Mouse (Mus musculus) lung, postnatal 0 days (tissue): Measurements from ENCODE around the gene Rptor. TPM values are rescaled to one million over a fixed set of nuclear protein-coding genes. Genes with fewer than 3 reads are reported as not detected.

ENCODE experiments used
- ATAC-seq: fragments of 200-750 bp; cut with Nextera tagmentation; 2 replicates; pipeline ENCODE4 v1.8.0; 2017; ENCODE audit warnings: moderate library complexity
- DNase-seq: peaks from one replicate; pipeline ENCODE4 v3.0.0-alpha.2; 2016; ENCODE audit warnings: low spot score
- H3K27ac ChIP-seq: fragments of 300-500 bp; sonication (generic); 2 replicates; pipeline ENCODE4 v1.5.1; 2014; ENCODE audit warnings: antibody characterized with exemption, mild to moderate bottlenecking, low read length, mixed read lengths
- H3K27me3 ChIP-seq: fragments of 300-500 bp; sonication (generic); replicated peaks from 2 replicates; pipeline ENCODE4 v1.6.1; 2014; ENCODE audit warnings: low read length, mixed read lengths; ENCODE audit not compliant: insufficient read depth
- H3K36me3 ChIP-seq: fragments of 300-500 bp; sonication (generic); 2 replicates; pipeline ENCODE4 v1.6.1; 2014; ENCODE audit warnings: low read length, mixed read lengths; ENCODE audit not compliant: insufficient read depth
- H3K4me1 ChIP-seq: fragments of 300-500 bp; sonication (generic); 2 replicates; pipeline ENCODE4 v1.6.1; 2014; ENCODE audit warnings: antibody characterized with exemption, low read depth, low read length, mixed read lengths; ENCODE audit not compliant: insufficient read depth
- H3K4me2 ChIP-seq: fragments of 300-500 bp; sonication (generic); replicated peaks from 2 replicates; pipeline ENCODE4 v1.6.1; 2014; ENCODE audit warnings: low read depth, mild to moderate bottlenecking, low read length, moderate library complexity, mixed read lengths
- H3K4me3 ChIP-seq: fragments of 300-500 bp; sonication (generic); 2 replicates; pipeline ENCODE4 v1.5.1; 2014; ENCODE audit warnings: low read depth, low read length
- H3K9ac ChIP-seq: fragments of 300-500 bp; sonication (generic); replicated peaks from 2 replicates; pipeline ENCODE4 v1.6.1; 2014; ENCODE audit warnings: low read depth, mild to moderate bottlenecking
- H3K9me3 ChIP-seq: fragments of 300-500 bp; sonication (generic); 2 replicates; pipeline ENCODE4 v1.6.1; 2016; ENCODE audit warnings: low read length, mixed read lengths
- CTCF ChIP-seq: IDR thresholded peaks from 2 replicates; pipeline ENCODE4 v1.5.1; 2016; ENCODE audit warnings: antibody characterized with exemption, mild to moderate bottlenecking
- EP300 ChIP-seq: IDR thresholded peaks from 2 replicates; pipeline ENCODE4 v1.6.1; 2016; ENCODE audit warnings: antibody characterized with exemption, mild to moderate bottlenecking, control low read depth
- WGBS: fragments of 180-500 bp; shearing (Covaris S2); extraction: QIAGEN DNeasy Blood & Tissue Kit; methylation state at CpG from one replicate; pipeline ENCODE4 v1.1.7; 2014; 5-methylcytosine and 5-hydroxymethylcytosine counted together
- polyA plus RNA-seq: library from polyadenylated mRNA; unstranded; fragments of >200 nt; fragmentation: Nextera tagmentation; extraction: Ambion mirVana; gene quantifications from 2 replicates; pipeline ENCODE4 v1.2.1, GENCODE M21; 2015

The Rptor gene
- polyA plus RNA-seq, 1 experiment from 2014 or later: 5.3 TPM

GRCm38 (mm10) chr11:119731382-119731781 is 128.7 kb downstream of the Rptor start:
- Histone ChIP-seq H3K9me3 (no peaks in the 10 kb centered on the region), H3K36me3 (no peaks in the 10 kb centered on the region), H3K27me3 (no peaks in the 10 kb centered on the region), H3K4me3 (no peak overlapping the region), H3K9ac (no peak overlapping the region), H3K27ac (no peak overlapping the region), H3K4me1 (no peaks in the 10 kb centered on the region), H3K4me2 (no peak overlapping the region)
- ATAC-seq: no peak
- TF ChIP-seq EP300: no peak
- no peak for TF ChIP-seq CTCF
- no peak for DNase-seq
- WGBS: 61% methylated on average over 5 of the region's 5 CpGs

DNA sequence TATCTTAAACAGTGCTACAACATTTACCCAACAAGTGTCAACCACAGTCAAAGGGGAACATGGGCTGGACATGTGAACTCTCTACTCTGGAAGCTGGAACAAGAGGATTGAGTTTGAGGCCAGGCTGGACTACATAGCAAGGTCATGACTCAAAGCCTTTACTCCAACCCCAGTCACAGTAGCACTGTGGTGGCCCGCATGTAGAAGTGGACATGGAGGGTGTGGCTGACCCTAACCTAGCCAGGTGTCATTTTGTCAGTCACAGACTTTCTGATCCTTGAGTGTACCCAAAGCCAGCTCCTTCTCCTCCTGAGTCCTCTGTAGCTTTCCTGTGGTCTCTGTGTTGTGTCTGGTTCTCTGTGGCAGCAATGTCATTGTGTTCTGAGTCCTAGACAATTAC is 129.7 kb downstream of the Rptor start:
- Histone ChIP-seq H3K27ac (no peak overlapping the region), H3K9me3 (no peaks in the 10 kb centered on the region), H3K36me3 (no peaks in the 10 kb centered on the region), H3K27me3 (no peaks in the 10 kb centered on the region), H3K9ac (no peak overlapping the region), H3K4me2 (no peak overlapping the region), H3K4me3 (no peak overlapping the region), H3K4me1 (no peaks in the 10 kb centered on the region)
- TF ChIP-seq EP300: no peak
- no peak for TF ChIP-seq CTCF
- DNase-seq (no peak), ATAC-seq (no peak)
- 70% methylated on average over 1 of the region's 1 CpGs for WGBS

DNA sequence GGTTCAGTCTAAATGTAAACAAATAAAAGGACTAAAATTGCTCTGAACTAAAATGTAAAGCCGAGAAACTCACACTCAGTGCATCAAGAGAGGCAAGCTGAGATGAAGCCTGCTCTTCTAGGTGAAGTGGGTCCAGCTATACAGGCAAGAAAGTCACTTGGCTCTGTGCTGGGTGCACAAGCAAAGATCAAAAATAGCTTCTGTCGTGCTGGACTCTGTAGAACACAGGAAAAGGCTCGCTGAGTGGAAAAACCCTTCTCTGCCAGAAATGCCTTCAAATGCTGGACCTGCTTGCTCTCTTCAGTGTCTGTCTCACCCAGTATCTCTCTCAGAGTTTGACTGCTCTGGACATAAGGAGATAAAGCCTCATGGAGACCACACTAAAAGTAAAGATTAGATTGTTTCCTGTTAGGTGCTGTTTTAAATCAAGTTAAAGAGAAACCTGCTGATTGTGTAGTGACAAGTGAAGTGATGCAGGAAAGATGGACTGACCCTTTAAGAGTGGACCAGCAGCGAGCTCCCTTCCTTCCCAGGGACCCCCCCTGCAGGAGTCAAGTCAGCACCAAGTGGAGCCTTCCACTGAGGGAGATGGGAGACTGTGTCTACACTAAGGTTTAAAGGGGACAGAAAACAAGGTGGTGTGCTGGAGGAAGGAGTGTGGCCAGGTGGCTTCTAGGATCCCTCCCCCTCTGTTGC is 130.4 kb downstream of the Rptor start:
- 24% methylated on average over 4 of the region's 4 CpGs for WGBS
- Histone ChIP-seq H3K4me2 (no peak overlapping the region), H3K4me3 (no peak overlapping the region), H3K4me1 (no peaks in the 10 kb centered on the region), H3K27ac (no peak overlapping the region), H3K9ac (no peak overlapping the region), H3K27me3 (no peaks in the 10 kb centered on the region), H3K36me3 (no peaks in the 10 kb centered on the region), H3K9me3 (no peaks in the 10 kb centered on the region)
- TF ChIP-seq CTCF (no peak), EP300 (no peak)
- ATAC-seq (no peak), DNase-seq (no peak)

- Histone ChIP-seq H3K9ac (no peak overlapping the region), H3K36me3 (no peaks in the 10 kb centered on the region), H3K27ac (no peak overlapping the region), H3K4me3 (no peak overlapping the region), H3K27me3 (no peaks in the 10 kb centered on the region), H3K4me2 (no peak overlapping the region), H3K4me1 (no peaks in the 10 kb centered on the region), H3K9me3 (no peaks in the 10 kb centered on the region)
- TF ChIP-seq CTCF: no peak
- no peak for TF ChIP-seq EP300
- WGBS: 89% methylated on average over 7 of the region's 7 CpGs
- DNase-seq: no peak
- ATAC-seq: no peak
Measured at GRCm38 (mm10) chr11:119733657-119733990, 130.9 kb downstream of the Rptor start.

DNA sequence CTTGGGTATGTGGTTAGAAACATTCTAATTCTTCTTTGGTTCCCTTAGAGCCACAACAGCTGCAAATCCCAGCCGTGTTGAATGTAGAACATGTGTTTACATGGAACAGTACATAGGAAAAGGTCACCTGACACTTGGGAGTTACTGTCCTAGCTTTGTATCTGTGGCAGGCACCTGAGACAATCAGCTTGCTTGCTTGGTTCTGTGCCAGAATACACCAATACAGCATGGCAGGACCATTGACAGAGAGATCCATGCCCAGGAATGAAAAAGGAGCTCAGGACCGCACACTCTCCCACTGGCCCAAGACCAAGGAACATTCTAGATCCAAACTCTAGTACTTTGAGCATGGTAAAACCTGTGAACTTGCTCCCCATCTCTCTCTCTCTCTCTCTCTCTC is 132.4 kb downstream of the Rptor start:
- DNase-seq (no peak), ATAC-seq (no peak)
- H3K9me3 ChIP-seq: no peaks in the 10 kb centered on the region
- H3K4me2 ChIP-seq: no peak overlapping the region
- WGBS: 79% methylated on average over 2 of the region's 2 CpGs
- no peaks in the 10 kb centered on the region for H3K4me1 ChIP-seq
- no peaks in the 10 kb centered on the region for H3K27me3 ChIP-seq
- no peak overlapping the region for H3K9ac ChIP-seq
- H3K27ac ChIP-seq: no peak overlapping the region
- H3K4me3 ChIP-seq: no peak overlapping the region
- H3K36me3 ChIP-seq: no peaks in the 10 kb centered on the region
- TF ChIP-seq CTCF (no peak), EP300 (no peak)

GRCm38 (mm10) chr11:119738990-119739846 is 136.5 kb downstream of the Rptor start:
- H3K9ac ChIP-seq: no peak overlapping the region
- H3K4me3 ChIP-seq: no peak overlapping the region
- no peaks in the 10 kb centered on the region for H3K4me1 ChIP-seq
- no peak overlapping the region for H3K4me2 ChIP-seq
- no peak overlapping the region for H3K27ac ChIP-seq
- 76% methylated on average over 7 of the region's 7 CpGs for WGBS
- no peaks in the 10 kb centered on the region for H3K9me3 ChIP-seq
- DNase-seq (no peak), ATAC-seq (no peak)
- no peaks in the 10 kb centered on the region for H3K27me3 ChIP-seq
- H3K36me3 ChIP-seq: no peaks in the 10 kb centered on the region
- TF ChIP-seq CTCF (no peak), EP300 (no peak)
